Mouse (Mus musculus) small intestine, adult 2 months (tissue): ENCODE results near the gene Sult1d1.

ENCODE experiments used
- CTCF ChIP-seq: fragments of 200-500 bp; IDR thresholded peaks from 2 replicates; pipeline ENCODE4 v1.5.1; 2012; ENCODE audit warnings: low read depth, mild to moderate bottlenecking, control low read depth, inconsistent platforms, low read length, moderate library complexity, mixed read lengths; ENCODE audit not compliant: insufficient replicate concordance, insufficient read length; ENCODE audit errors: extremely low read depth
- POLR2A ChIP-seq: fragments of 200-500 bp; IDR thresholded peaks from 2 replicates; pipeline ENCODE4 v1.6.1; 2012; ENCODE audit warnings: low read depth, mild to moderate bottlenecking, control low read depth, inconsistent platforms, low read length, moderate library complexity

DNA sequence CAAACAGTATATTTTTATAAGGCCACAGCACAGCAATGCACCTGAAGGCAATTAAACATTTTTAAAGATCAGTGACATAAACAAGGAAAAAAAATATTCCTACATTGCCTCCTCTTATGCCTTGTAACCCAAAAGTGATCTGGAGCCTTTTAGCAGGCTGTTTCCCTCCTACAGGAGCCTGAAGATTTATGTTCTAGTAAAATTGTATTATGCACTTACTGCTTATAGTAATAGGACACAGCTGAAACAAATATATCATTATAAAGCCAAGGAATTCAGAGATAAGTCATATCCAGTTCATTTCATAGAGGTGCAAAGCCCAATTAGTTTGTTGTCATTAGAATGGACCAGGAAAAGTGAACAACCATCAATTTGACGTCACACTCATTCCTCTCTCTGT, 5.3 kb upstream of the Sult1d1 start:
- TF ChIP-seq CTCF (no peak), POLR2A (no peak)
